Mouse (Mus musculus): ENCODE measurements around the gene Cgas. TPM values are rescaled to one million over a fixed set of nuclear protein-coding genes. Genes with fewer than 3 reads are reported as not detected.

Gene Cgas
- 4.9 TPM for polyA plus RNA-seq (2014; fragmentation: Illumina TruSeq; extraction: RNeasy Lipid Tissue Mini Kit (QIAGEN cat#74804); ENCODE audit: low read depth, low replicate concordance)

GRCm38 (mm10) chr9:78442579-78443392 lies at the start of gene Cgas:
Gene Cgas, minus strand, starts transcription at chr9:78443237.

GRCm38 (mm10) chr9:78488890-78489420 lies 45.9 kb upstream of the Cgas start, which contains the start of gene Eef1a1:
Gene Eef1a1, minus strand, starts transcription at chr9:78489151.

GRCm38 (mm10) chr9:78447973-78448873 lies 5.2 kb upstream of the Cgas start, which contains the start of the genes Mto1 and Gm17324:
Gene Mto1, plus strand, starts transcription at chr9:78448208.
Gene Gm17324, minus strand, starts transcription at chr9:78448786.

GRCm38 (mm10) chr9:78395630-78396351 lies 47.2 kb downstream of the Cgas start, which contains the start of gene Ddx43:
Gene Ddx43, plus strand, starts transcription at chr9:78395777.

Other genes with a start within 250 kb of the Cgas start
- gene Gsta1, start 212.6 kb downstream of the Cgas start, polyA plus RNA-seq (2014; fragmentation: Illumina TruSeq; extraction: RNeasy Lipid Tissue Mini Kit (QIAGEN cat#74804); ENCODE audit: low read depth, low replicate concordance) = 24.7 TPM
- not detected for gene Gm3776, start 186.1 kb downstream of the Cgas start, polyA plus RNA-seq (2014; fragmentation: Illumina TruSeq; extraction: RNeasy Lipid Tissue Mini Kit (QIAGEN cat#74804); ENCODE audit: low read depth, low replicate concordance)
- gene Gm10639, start 153.3 kb downstream of the Cgas start, polyA plus RNA-seq (2014; fragmentation: Illumina TruSeq; extraction: RNeasy Lipid Tissue Mini Kit (QIAGEN cat#74804); ENCODE audit: low read depth, low replicate concordance) = not detected
- gene Omt2a, start 128.4 kb downstream of the Cgas start, polyA plus RNA-seq (2014; fragmentation: Illumina TruSeq; extraction: RNeasy Lipid Tissue Mini Kit (QIAGEN cat#74804); ENCODE audit: low read depth, low replicate concordance) = not detected
- gene Omt2b, start 115.6 kb downstream of the Cgas start, polyA plus RNA-seq (2014; fragmentation: Illumina TruSeq; extraction: RNeasy Lipid Tissue Mini Kit (QIAGEN cat#74804); ENCODE audit: low read depth, low replicate concordance) = not detected
- gene Gsta2, start 87.4 kb downstream of the Cgas start, polyA plus RNA-seq (2014; fragmentation: Illumina TruSeq; extraction: RNeasy Lipid Tissue Mini Kit (QIAGEN cat#74804); ENCODE audit: low read depth, low replicate concordance) = not detected
- not detected for gene Dppa5a, start 75.1 kb downstream of the Cgas start, polyA plus RNA-seq (2014; fragmentation: Illumina TruSeq; extraction: RNeasy Lipid Tissue Mini Kit (QIAGEN cat#74804); ENCODE audit: low read depth, low replicate concordance)
- gene Ooep, start 64.5 kb downstream of the Cgas start, polyA plus RNA-seq (2014; fragmentation: Illumina TruSeq; extraction: RNeasy Lipid Tissue Mini Kit (QIAGEN cat#74804); ENCODE audit: low read depth, low replicate concordance) = 0.91 TPM
- gene Ddx43, start 47.5 kb downstream of the Cgas start, polyA plus RNA-seq (2014; fragmentation: Illumina TruSeq; extraction: RNeasy Lipid Tissue Mini Kit (QIAGEN cat#74804); ENCODE audit: low read depth, low replicate concordance) = 1.6 TPM
- gene Mto1, start 5.0 kb upstream of the Cgas start, polyA plus RNA-seq (2014; fragmentation: Illumina TruSeq; extraction: RNeasy Lipid Tissue Mini Kit (QIAGEN cat#74804); ENCODE audit: low read depth, low replicate concordance) = 14.6 TPM
- gene Gm17324, start 5.5 kb upstream of the Cgas start, polyA plus RNA-seq (2014; fragmentation: Illumina TruSeq; extraction: RNeasy Lipid Tissue Mini Kit (QIAGEN cat#74804); ENCODE audit: low read depth, low replicate concordance) = not detected
- gene Eef1a1, start 45.9 kb upstream of the Cgas start, polyA plus RNA-seq (2014; fragmentation: Illumina TruSeq; extraction: RNeasy Lipid Tissue Mini Kit (QIAGEN cat#74804); ENCODE audit: low read depth, low replicate concordance) = 4,495 TPM
- 44.1 TPM for gene Slc17a5, start 144.8 kb upstream of the Cgas start, polyA plus RNA-seq (2014; fragmentation: Illumina TruSeq; extraction: RNeasy Lipid Tissue Mini Kit (QIAGEN cat#74804); ENCODE audit: low read depth, low replicate concordance)
- 11.8 TPM for gene Cd109, start 172.3 kb upstream of the Cgas start, polyA plus RNA-seq (2014; fragmentation: Illumina TruSeq; extraction: RNeasy Lipid Tissue Mini Kit (QIAGEN cat#74804); ENCODE audit: low read depth, low replicate concordance)